Mouse (Mus musculus): ENCODE results near the gene Atp2c2.
A peak's percentile ranks its signal among the peaks of the same experiment; 100 is the strongest.

The Atp2c2 gene

DNA sequence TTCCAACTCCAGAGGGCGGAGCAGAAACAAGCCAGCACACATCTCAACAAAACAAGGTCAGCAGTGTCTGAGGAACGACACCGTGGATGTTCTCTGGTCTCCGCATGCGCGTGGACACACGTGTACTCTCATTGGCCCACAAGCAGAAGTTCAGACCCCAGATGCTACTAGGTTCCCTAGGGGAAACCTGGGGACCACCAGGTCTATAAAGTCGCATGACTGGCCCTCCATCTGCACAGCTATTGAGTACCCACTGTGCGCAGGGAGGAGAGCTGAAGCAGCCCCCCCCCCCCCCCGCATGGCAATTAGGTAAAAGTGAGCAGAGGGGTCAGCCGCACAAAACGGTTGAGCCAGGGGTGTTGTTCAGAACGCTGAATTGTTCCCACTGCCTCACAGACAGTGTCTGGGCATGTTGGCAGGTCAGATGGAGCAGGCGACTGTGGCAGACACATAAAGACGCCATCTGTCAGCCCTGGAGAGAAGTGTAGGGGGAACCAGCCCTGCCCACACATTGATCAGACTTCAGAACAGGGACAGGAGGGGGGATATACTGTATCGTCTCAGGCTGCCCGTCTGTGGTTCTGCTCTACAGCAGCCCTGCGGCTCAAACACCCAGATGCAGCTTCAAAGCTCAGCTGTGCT is 86.1 kb downstream of the Atp2c2 start:
- DNase-seq: no peak

DNA sequence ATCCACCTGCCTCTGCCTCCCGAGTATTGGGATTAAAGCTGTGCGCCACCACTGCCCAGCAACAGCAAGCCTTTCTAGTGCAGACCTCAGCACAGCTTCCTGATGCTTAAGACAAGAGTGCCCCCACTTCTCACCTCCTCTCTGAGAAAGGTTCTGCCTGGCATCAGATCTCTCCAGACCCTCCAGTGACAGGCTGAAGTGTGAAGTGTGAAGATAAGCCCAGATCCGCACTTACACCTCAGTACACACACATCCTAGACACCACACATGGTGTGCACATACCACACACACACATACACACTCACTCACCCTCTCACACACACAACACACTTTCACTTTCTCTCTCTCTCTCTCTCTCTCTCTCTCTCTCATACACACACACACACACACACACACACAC is 87.1 kb downstream of the Atp2c2 start:
- no peak for DNase-seq

DNA sequence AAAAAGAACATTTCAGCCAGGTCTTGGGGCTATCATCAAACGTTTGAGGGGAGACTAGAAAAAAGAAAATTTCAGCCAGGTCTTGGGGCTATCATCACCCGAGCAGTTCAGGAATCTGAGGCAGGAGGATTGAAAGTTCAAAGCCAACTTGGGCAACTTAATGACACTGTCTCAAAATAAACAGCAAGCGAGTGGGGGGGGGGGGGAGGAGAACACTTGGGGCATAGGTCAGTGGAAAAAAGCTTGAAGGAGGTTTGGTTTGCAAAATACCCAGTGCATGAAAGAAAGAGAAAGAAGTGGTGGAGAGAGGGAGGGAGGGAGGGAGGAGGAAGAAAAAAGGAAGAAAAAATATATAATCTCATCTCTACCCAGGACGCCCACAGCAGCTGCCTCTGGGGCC is 87.5 kb downstream of the Atp2c2 start:
- no peak for DNase-seq

DNA sequence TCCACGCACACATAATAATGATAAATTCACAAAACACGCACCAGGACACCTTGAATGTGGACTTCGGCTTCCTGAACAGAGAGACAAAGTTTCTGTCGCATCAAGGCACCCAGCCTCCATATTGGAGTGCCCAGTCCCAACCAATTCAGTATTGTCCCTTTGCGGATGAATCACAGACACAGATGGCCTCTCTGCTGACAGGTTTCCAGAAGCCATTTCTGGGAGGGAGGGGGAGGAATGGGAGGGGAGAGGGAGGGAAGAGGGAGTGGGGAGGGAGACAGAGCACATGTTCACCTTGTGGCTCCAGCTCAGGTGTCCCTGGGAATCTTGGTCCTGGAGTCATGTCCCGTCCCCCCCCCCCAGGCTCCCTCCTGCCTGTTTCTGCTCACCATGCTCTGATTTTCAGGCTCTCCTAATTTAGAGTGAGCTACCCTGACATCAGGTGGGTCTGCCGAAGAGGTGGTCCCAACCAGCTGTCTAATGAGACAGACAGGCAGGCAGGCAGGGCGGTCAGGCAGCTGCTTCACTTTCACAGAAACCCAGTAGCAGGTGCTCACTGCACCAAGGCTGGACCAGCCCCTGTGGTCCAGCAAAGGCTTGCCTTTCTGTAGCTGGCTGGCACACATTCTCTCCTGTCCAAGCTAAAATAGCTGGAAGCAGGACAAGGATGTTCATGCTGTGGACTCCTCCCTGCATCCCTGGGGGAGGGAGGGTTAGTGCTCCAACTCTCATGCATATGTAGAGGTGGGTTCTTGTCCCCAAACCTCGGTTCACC is 89.0 kb downstream of the Atp2c2 start:
- DNase-seq: no peak

DNA sequence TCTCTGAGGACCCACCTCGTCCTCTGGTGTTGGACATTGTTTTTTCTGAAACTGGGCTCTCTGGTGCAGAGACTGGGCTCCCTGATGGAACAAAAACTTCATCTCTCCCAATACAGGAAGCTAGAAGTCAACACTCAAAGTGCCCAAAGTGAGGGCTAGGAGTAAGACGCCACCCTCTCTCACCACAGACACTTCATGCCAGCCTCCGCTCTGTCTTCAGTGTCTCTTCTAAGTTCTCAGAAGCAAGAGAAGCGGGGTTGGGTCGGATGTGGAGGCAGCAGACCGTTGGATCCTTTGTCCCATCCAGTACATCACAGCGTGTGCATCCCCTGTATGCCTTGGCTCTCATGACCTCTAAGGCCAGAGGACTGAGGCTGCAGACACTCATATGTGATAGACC is 89.8 kb downstream of the Atp2c2 start:
- DNase-seq: no peak

DNA sequence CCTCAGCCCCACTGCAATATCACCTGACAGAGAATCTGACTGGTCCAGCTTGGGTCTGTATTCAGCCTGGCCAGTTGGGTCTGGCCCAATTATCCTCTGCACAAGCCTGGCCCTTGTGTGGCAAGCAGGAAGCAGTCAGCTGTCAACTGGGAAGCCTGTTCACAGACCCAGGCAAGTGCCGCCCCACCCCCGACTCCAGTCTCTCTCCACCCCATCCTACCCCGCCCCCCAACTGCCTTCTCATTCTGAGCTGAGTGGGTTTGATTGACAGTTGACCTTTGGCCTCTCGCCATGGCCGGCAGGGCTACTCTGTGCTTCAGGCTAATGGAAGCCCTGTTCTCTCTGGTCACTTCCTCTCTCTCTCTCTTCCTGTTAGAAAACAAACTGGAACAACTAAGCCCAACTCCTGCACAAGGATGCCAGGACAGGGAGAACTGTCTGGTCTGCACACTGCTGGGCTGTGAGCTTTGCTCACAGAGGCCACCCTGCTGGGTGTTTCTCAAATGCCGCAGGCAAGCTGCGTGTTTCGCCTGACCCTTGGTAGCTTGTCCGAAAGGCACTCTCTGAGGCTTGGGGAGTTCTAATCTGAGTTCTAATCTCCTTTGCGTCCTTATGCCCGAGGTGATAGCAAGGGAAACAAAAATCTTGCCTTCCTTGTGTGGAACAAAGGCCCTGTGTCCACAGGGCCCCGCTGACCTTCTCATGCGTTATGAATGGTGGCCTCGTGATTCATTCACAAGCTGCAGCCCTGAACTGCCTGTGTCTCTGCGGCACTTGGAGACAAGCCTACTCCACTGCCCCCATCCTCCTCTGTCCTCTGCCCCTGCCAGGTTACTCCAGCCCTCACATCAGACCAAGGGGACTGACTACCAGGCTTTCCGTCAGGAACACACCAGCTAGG is 92.2 kb downstream of the Atp2c2 start:
- peak; percentile 48 for DNase-seq

DNA sequence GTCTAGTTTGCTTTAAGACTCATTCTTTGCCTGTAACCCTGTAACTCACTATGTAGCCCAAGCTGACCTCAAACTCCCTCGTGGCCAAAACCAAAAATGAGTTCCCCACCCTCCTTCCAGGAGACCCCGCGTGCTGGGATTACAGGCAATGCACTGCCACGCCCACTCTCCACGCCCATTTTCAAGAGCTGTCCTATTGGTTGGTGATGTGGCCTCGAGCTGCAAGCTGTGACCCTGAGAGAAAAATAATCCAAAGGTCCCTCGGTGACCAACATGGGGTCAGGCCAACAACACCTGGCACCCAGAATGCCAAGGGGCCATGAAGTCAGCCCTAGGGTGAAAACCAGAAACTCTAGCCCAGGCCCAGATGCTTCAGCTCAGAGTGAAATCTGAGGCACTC is 94.9 kb downstream of the Atp2c2 start:
- no peak for DNase-seq

DNA sequence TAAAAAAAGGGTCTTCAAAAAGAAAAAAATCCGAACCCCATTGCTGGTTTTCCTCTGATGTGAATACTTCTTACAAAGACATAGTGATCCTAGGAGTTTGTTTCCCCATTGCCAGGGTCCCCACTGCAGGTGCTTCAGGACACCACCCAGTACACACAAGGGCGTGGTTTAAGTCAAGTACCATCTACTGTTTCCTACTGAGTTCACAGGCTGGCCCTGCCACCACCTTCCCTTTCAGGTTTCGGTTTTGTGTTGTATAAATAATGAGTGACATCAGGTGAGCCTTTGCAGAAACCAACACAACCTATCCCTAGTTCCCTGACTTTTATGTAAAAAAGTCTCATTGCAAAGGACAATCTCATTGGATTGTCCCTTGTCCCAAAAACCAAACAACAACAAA is 95.8 kb downstream of the Atp2c2 start:
- no peak for DNase-seq

DNA sequence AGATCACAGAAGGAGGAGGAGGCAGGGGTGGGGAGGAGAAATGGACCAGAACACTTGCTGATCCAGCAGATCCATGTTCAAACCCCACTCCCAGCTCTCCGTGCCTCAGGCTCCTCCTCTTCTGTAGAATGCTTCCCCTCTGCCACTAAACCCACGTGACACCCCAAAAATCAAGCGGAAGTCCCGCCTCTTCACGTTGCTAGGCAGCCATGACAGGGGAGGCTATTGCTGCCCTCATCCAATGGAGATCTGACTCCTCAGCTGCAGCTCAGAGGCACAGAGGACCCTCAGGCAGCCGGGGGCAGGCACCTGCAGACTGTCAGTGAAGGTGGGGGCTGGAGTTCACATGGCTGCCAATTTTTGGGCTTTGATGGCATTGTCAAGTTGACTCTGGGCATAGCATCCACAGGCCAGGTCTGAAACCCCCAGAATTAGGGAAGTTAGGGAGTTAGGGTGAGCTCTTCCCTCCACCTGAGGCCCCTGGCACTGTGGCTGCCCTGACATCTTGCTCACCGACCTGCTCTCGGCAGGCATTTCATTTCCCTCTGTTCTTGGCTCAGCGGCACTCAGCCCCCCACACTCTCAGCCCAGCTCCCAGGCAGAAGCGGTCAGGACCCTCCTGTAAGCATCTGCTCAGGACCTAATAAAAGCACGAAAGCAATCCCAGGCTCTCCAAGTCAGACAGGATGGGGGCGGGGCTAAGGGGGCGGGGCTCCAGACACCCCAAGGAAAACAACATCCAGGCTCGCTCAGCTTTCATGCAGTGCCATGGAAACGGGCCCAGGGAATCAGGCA is 98.6 kb downstream of the Atp2c2 start:
- DNase-seq: peak; percentile 77

DNA sequence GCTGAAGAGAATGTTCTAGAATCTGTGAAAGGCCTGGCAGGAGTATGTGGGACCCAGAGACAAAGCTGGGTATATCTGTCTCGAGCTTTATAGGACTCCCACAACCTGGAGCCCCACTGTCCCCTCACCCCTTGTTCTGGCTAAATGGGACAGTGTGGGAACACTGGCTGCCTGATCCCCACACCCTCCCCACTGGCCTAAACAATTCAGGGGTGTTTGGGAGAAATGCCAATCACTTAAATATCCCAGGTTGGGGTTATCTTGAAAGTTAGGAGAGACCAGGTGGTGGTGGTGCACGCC is 99.1 kb downstream of the Atp2c2 start:
- no peak for DNase-seq

DNA sequence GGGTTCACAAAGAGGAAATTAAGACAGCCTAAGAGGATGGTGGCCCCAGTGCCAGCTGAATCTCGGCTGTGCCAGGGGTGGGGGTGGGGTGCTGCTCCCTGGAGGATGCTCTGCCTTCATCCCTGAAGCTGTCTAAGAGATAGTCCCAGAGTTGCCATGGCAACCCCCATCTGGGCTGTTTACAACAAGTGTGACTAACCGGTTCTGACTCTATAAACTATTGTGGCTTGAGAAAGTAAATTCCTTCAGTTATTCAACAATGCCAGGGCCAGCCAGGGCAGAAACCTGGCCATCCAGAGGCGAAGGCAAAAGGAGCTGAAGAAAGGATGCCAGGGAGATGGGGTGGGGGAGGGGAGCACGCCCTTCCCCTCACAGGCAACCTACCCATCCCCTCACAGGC is 101.4 kb downstream of the Atp2c2 start:
- DNase-seq: peak; percentile 62

DNA sequence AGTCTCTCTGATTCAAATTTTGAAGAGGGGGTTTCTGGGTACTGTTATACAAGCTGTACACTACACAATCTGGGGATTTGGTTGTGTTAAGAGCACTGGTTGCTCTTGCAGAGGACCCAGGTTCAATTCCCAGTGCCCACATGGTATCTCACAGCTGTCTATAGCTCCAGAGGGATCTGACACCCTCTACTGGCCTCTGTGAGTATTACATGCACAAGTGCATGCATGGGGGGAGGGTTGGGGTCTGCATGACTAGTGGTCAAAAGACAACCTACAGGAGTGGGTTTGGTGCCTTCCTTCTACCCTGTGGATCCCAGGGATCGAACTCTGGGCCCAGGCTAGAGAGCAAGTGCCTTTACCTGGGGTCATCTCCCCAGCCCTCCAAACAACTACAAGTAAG is 102.8 kb downstream of the Atp2c2 start:
- DNase-seq: no peak

DNA sequence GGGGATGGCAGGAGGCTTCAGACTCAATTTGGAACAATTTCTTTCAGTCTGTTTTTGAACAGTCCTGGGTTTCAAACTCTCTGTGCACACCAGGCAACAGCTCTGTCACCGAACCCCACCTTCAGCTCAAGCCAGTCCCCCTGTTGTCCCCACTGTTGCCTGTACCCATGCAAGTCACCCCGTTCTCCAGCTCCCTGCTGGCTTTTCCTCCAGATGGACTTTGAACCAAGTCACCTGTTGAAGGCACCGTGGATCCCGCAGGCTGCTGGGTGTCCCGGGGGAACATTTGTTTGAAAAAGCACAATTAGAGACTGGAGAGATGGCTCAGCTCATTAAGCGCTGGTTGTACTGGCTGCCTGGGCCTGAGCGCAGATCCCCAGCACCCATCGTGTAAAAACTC is 105.5 kb downstream of the Atp2c2 start:
- no peak for DNase-seq

DNA sequence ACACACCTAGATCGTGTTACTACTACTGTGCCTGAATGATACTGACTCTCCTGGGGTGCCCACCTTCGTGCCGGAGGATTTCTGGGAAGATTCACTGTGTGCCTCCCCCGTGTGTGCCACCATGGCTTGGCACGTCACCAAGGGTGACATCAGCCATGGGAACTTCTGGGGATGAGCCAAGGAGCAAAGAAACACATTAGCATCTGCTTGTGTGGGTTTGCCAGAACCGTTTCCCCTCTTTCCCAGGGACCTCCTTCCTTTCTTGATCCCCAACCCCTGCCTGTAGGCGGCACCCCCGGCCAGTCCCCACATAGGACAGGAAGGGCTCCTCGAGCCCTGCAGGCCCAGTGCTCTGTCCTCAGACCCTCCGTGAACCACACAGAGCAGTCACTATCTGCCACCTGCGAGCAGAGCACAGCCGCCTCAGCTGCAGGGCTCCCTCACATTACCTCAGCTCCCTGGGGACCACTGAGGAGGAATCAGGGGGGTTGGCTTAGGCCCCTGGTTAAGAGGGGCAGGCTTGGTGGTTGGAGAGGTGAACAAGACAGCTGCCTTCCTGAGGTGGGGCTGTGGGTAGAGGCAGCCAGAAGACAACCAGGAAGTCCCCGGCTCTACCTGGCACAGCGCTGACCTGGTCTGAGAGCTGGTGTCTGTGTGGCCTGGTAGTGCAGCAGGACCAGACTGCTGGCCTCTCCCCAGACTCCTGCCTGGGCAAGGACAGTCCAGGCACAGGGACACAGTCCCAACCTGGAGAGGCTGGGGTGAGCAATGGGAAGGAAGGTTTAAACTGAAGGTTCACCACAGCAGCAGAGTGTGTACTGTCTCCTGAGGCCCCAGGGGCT is 106.8 kb downstream of the Atp2c2 start:
- DNase-seq: peak; percentile 54

All from right cerebral cortex, postnatal 4 days (tissue).